Mouse (Mus musculus) neural tube, embryonic 15.5 days (tissue): ENCODE data around the gene Ppat. TPM values are rescaled to one million over a fixed set of nuclear protein-coding genes. Genes with fewer than 3 reads are reported as not detected.

Source experiments
- ATAC-seq: fragments of 200-750 bp; cut with Nextera tagmentation; 2 replicates; pipeline ENCODE4 v1.8.0; 2017; ENCODE audit warnings: mild to moderate bottlenecking, moderate TSS enrichment, moderate library complexity; ENCODE audit not compliant: low FRiP score
- H3K27ac ChIP-seq: fragments of 300-500 bp; sonication (generic); replicated peaks from 2 replicates; pipeline ENCODE4 v1.5.1; 2015; ENCODE audit warnings: mild to moderate bottlenecking, inconsistent platforms
- H3K27me3 ChIP-seq: fragments of 300-500 bp; sonication (generic); replicated peaks from 2 replicates; pipeline ENCODE4 v1.6.1; 2015; ENCODE audit warnings: inconsistent platforms
- H3K36me3 ChIP-seq: fragments of 300-500 bp; sonication (generic); 2 replicates; pipeline ENCODE4 v1.6.1; 2015; ENCODE audit warnings: inconsistent platforms
- H3K4me1 ChIP-seq: fragments of 300-500 bp; sonication (generic); 2 replicates; pipeline ENCODE4 v1.6.1; 2015; ENCODE audit warnings: inconsistent platforms
- H3K4me2 ChIP-seq: fragments of 300-500 bp; sonication (generic); 2 replicates; pipeline ENCODE4 v1.6.1; 2015; ENCODE audit warnings: inconsistent platforms, mild to moderate bottlenecking, moderate library complexity
- H3K4me3 ChIP-seq: fragments of 300-500 bp; sonication (generic); replicated peaks from 2 replicates; pipeline ENCODE4 v1.5.1; 2015; ENCODE audit warnings: mild to moderate bottlenecking, inconsistent platforms
- H3K9ac ChIP-seq: fragments of 300-500 bp; sonication (generic); replicated peaks from 2 replicates; pipeline ENCODE4 v1.6.1; 2015; ENCODE audit warnings: mild to moderate bottlenecking, inconsistent platforms
- H3K9me3 ChIP-seq: fragments of 300-500 bp; sonication (generic); replicated peaks from 2 replicates; pipeline ENCODE4 v1.6.1; 2016; ENCODE audit warnings: inconsistent platforms
- WGBS: fragments of 180-500 bp; shearing (Covaris S2); methylation state at CpG from one replicate; pipeline ENCODE4 v1.1.7; 2015; ENCODE audit warnings: mixed read lengths; 5-methylcytosine and 5-hydroxymethylcytosine counted together
- polyA plus RNA-seq: library from polyadenylated mRNA; unstranded; fragments of >200 nt; fragmentation: Nextera tagmentation; extraction: Ambion mirVana; gene quantifications from 2 replicates; pipeline ENCODE4 v1.2.1, GENCODE M21; 2015

The Ppat gene
- polyA plus RNA-seq, 1 experiment from 2014 or later: 10.6 TPM

DNA sequence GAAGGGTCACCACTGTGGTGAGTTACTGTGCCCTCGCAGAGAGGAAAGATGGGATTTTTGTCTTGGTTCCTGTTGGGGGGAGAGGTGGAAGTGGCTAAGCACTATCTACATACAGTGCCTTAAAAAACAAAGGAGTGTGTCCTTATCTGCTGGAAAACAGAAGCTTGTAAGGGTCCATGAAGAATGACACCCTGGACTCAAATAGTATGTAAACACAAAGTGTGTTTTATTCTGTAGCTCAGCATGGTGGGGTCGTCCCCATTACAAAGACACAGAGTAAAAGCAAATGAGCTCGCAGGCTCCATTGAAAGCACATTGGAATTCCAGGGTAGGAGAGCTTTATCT lies 45.3 kb downstream of the Ppat start:
- Histone ChIP-seq H3K9me3 (no peaks in the 10 kb centered on the region), H3K4me1 (peaks cover 17% of the 10 kb centered on the region), H3K9ac (peak overlapping the region; percentile 78), H3K4me2 (peak overlapping the region; percentile 86), H3K27ac (peak overlapping the region; percentile 92), H3K4me3 (peak overlapping the region; percentile 78), H3K36me3 (0 out of 2 replicates have a peak, but pooled peaks cover 2% of the 10 kb centered on the region), H3K27me3 (no peaks in the 10 kb centered on the region)
- WGBS: 32% methylated on average over 3 of the region's 3 CpGs
- no peak for ATAC-seq

DNA sequence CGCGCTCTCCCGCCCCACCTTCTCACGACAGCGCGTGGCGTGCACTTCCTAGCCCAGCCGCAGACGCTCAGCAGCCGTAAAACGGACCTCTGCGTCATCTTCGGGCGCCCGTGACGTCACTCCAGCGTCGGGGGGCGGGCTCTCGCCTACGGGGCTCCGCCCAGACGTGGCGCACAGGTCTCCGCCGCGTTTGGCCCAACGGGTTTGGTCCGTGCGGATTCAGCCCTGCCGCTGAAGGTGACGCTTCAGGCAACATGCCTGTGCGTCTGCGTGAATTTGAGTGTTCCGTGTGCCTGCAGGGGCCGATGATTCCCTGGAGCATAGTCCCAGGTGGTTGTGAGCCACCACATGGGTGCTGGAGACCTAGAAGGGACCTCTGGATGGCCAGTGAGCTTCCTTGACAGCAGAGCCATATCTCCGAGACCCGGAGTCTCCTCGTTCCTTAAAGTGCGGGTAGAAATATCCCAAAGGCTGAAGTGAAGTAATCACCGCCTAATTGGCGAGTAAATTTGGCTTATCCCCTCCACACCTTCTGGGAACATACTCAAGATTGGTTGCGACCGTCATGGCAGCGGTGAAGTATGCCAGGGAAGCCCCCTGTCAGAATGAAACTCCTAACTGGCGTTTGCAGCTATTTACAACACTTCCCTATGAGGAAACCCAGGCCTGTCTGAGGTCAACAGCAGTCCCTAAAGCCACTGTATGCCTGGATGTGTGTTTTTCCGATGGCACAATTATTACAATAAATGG lies 45.8 kb downstream of the Ppat start, which contains the start of gene Aasdh:
TSS of gene Aasdh (minus strand) at position 110 of the 750 bp plus-strand sequence.
- WGBS: under 1% methylated on average over 47 of the region's 47 CpGs
- Histone ChIP-seq H3K27ac (peak within 1 kb of the TSS; percentile 92), H3K9ac (peak within 1 kb of the TSS; percentile 78), H3K4me2 (peak within 1 kb of the TSS; percentile 86), H3K9me3 (no peaks in the 10 kb centered on the region), H3K36me3 (0 out of 2 replicates have a peak, but pooled peaks cover 3% of the 10 kb centered on the region), H3K4me3 (peak within 1 kb of the TSS; percentile 78), H3K4me1 (peaks cover 17% of the 10 kb centered on the region), H3K27me3 (no peaks in the 10 kb centered on the region)
- ATAC-seq: peak; percentile 98

DNA sequence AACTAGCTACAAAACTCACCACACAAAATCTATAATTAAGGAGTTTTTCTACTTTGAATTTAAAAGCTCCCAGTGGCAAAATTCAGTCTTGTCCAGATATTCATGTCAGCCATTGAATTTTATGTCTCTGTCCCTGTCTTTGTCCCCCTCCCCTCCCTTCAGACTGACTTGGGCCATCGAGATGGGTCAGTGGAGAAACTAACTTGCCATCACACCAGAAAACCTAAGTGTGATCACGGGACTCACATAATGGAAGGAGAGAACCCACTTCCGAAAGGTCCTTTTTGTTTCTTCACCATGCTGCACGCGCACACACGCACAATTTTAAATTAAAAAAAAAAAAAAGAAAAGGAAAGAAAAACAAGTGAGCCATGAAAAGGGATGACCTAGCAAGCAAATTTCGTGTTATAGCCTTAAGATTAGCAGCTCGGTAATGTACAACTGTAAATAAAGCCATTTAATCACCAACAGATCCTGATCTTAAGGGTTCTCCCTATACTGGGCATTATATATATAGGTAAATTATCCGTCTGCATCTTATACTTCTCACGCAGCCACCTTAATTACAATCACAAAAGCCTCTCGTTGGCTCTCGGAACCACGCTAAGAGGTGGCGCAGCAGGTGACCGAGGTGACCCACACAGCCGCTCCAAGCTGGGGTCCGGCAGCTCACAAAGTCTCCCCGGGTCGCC lies 46.5 kb downstream of the Ppat start:
- H3K4me2 ChIP-seq: peak overlapping the region; percentile 86
- under 1% methylated on average over 19 of the region's 19 CpGs for whole genome bisulfite sequencing
- H3K36me3 ChIP-seq: 0 out of 2 replicates have a peak, but pooled peaks cover 3% of the 10 kb centered on the region
- ATAC-seq: peak; percentile 70
- H3K9me3 ChIP-seq: no peaks in the 10 kb centered on the region
- H3K27me3 ChIP-seq: no peaks in the 10 kb centered on the region
- peak overlapping the region; percentile 78 for H3K4me3 ChIP-seq
- H3K9ac ChIP-seq: peak overlapping the region; percentile 78
- peaks cover 17% of the 10 kb centered on the region for H3K4me1 ChIP-seq
- peak overlapping the region; percentile 92 for H3K27ac ChIP-seq

DNA sequence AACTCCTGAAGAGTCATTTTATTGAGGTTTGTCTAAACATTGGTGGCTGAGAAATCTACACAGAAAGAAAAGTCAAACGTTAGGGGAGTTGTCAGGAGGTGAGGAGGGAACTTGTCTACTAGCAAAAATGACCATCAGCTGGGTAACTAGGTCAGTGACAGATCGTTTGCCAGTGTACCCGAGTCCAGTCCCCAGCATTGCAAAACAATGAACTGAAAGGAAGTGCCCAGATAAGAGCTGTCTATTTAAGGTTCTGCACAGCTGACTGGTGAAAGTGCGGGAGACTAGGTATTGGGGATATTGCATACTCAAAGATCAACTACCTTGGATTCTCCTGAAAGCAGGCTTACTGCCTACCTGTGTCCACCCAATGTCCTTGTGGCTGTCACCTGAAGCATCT lies 49.2 kb downstream of the Ppat start:
- Histone ChIP-seq H3K9ac (no peak overlapping the region), H3K36me3 (peaks cover 8% of the 10 kb centered on the region; the same call in 1 of the 2 replicates), H3K4me2 (no peak overlapping the region), H3K4me1 (peaks cover 17% of the 10 kb centered on the region), H3K4me3 (no peak overlapping the region), H3K9me3 (no peaks in the 10 kb centered on the region), H3K27ac (no peak overlapping the region), H3K27me3 (no peaks in the 10 kb centered on the region)
- no peak for ATAC-seq
- 83% methylated on average over 4 of the region's 4 CpGs for WGBS

DNA sequence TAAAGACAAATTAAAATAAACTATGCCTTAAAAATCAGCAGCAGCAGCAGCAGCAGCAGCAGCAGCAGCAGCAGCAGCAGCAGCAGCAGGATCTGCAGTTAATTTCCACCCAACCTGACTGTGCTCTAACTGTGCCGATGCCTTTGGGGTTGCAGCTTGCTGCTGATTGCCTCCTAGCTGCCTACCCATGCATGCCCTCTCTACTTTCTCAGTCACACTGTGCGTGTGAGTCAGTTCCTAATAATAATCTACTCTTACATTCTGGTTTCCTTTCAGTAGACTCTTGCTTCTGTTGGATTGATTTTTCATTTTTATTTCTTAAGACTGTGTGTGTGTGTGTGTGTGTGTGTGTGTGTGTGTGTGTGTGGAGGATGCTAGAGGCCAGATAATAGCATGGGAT lies 58.3 kb downstream of the Ppat start:
- Histone ChIP-seq H3K9me3 (no peaks in the 10 kb centered on the region), H3K9ac (no peak overlapping the region), H3K4me1 (no peaks in the 10 kb centered on the region), H3K36me3 (peaks cover 50% of the 10 kb centered on the region), H3K4me2 (no peak overlapping the region), H3K27me3 (no peaks in the 10 kb centered on the region), H3K27ac (no peak overlapping the region), H3K4me3 (no peak overlapping the region)
- WGBS: 91% methylated on average over 2 of the region's 2 CpGs
- ATAC-seq: no peak

DNA sequence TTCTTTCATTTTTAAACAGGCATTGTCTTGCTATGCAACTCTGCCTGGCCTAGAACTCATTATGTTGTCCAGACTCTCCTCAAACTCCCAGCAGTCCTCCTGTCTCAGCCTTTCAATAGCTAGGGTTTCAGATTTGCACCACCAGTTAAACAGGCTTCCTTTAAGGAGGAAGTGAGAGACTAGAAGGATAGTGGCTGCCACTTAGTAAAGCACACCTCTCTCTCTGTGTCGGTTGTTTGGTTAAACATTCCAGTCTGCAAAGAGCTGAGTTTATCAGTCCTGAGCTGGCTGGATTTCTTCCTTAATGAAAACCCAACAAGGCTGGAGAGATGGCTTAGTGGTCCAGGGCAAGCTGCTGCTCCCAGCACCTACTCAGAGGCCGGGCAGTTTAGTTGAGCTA lies 58.8 kb downstream of the Ppat start:
- WGBS: 92% methylated on average over 2 of the region's 2 CpGs
- ATAC-seq: no peak
- H3K4me3 ChIP-seq: no peak overlapping the region
- no peaks in the 10 kb centered on the region for H3K9me3 ChIP-seq
- H3K9ac ChIP-seq: no peak overlapping the region
- peaks cover 50% of the 10 kb centered on the region for H3K36me3 ChIP-seq
- H3K4me2 ChIP-seq: no peak overlapping the region
- H3K4me1 ChIP-seq: no peaks in the 10 kb centered on the region
- H3K27me3 ChIP-seq: no peaks in the 10 kb centered on the region
- H3K27ac ChIP-seq: no peak overlapping the region

DNA sequence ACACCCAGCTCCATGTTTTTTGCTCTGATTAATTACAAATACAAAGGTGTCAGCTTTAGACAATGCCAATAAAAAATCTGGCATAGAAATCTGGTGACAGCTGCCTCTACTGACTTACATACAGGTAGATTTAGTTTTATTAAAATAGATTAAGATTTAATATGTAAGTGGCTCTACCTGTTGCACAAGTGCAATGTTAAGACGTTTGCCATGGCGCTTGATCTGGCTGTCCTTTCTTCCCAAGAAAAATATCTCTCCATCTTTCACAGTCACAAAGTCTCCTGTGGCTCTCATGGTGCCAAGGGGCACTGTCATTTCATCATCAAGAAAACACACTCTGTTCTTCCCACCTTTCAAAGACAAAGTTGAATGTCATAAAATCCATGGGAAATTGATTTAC lies 64.4 kb downstream of the Ppat start:
- Histone ChIP-seq H3K27ac (no peak overlapping the region), H3K9ac (no peak overlapping the region), H3K4me3 (no peak overlapping the region), H3K27me3 (no peaks in the 10 kb centered on the region), H3K4me1 (no peaks in the 10 kb centered on the region), H3K4me2 (no peak overlapping the region), H3K9me3 (no peaks in the 10 kb centered on the region), H3K36me3 (peaks cover 57% of the 10 kb centered on the region)
- 96% methylated on average over 2 of the region's 2 CpGs for WGBS
- ATAC-seq: no peak

DNA sequence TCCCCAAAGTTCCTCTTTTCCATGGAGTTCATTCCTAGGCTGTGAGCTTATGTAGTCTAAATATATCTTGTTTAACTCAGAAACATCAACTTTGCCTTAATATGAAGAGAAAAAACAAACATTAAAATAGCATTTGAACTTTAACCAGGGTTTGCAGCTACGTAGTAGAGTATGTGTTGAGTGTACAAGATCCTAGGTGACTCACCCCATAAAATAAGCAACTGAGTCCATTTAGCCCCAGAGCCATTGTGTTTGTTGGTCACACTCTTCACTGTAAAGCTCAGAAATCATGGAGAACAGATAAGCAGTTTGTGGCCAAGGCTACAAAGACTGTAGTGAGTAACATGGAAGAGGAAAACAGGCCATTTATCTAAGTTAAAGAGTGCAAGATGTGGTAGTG lies 67.3 kb downstream of the Ppat start:
- no peak for ATAC-seq
- H3K27me3 ChIP-seq: no peaks in the 10 kb centered on the region

DNA sequence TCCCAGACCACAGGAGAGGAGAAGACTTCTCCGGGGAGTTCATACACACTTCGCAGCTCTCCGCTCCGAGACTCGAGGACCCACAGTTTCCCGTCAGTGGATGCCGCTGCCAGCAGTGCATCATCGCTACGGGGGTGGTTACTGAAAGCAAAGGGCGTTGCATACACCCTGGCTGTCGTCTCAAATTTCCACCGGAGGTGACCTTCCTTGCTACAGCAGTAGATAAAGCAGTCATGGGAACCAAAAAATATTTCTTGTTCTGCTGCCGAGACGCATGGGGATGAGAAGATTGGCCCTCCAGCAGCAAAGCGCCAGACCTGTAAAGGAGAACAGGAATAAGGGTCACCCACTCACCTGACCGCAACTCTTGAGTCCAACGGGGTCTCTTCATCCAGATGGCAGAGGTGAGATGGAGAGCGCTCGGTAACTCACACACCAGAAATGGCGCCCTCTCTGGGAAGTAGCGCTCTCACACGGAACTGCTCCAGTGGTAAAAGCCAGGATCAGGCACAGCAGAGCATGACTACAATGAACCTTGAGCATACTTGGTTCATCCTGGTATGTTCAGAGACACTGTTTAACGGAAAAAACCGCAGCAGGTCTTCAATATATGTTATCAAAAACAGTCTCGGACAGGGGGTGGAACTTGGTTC lies 75.1 kb downstream of the Ppat start:
- H3K9ac ChIP-seq: no peak overlapping the region
- peaks cover 39% of the 10 kb centered on the region for H3K36me3 ChIP-seq
- no peak overlapping the region for H3K4me3 ChIP-seq
- H3K4me1 ChIP-seq: no peaks in the 10 kb centered on the region
- H3K4me2 ChIP-seq: no peak overlapping the region
- 92% methylated on average over 25 of the region's 25 CpGs for WGBS
- no peaks in the 10 kb centered on the region for H3K27me3 ChIP-seq
- no peaks in the 10 kb centered on the region for H3K9me3 ChIP-seq
- H3K27ac ChIP-seq: no peak overlapping the region
- no peak for ATAC-seq

More for the DNA sequence above, 67.3 kb downstream of the Ppat start:
- Histone ChIP-seq H3K4me1 (no peaks in the 10 kb centered on the region), H3K27ac (no peak overlapping the region), H3K4me3 (no peak overlapping the region), H3K9ac (no peak overlapping the region), H3K4me2 (no peak overlapping the region), H3K9me3 (no peaks in the 10 kb centered on the region), H3K36me3 (peaks cover 39% of the 10 kb centered on the region)
- WGBS: 95% methylated on average over 1 of the region's 1 CpGs

DNA sequence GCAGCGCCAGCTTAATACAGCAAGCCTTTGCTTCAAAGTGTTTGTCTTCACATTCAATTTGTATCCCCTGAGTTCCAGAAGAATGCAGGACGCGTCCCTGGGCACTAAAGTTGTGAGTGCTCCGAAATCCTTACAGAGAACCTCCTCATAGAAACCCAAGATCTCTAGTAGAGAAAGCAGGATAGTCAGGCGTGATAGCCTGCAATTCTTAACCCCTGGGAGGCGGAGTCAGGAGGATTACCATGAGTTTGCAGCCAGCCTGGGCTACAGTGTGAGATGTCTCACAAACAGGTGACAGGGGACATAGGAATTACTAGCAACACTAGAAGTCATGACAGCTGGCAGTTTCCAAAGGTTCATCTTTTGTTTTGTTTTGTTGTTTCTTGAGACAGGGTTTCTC lies 81.8 kb downstream of the Ppat start:
- Histone ChIP-seq H3K4me3 (peak overlapping the region; percentile 25; the same call in 1 of the 2 replicates), H3K27ac (no peak overlapping the region), H3K9me3 (no peaks in the 10 kb centered on the region), H3K4me1 (peaks cover 4% of the 10 kb centered on the region; the same call in 1 of the 2 replicates), H3K4me2 (peak overlapping the region; percentile 53), H3K36me3 (peaks cover 56% of the 10 kb centered on the region), H3K27me3 (no peaks in the 10 kb centered on the region), H3K9ac (no peak overlapping the region)
- ATAC-seq: no peak
- 63% methylated on average over 6 of the region's 6 CpGs for WGBS

DNA sequence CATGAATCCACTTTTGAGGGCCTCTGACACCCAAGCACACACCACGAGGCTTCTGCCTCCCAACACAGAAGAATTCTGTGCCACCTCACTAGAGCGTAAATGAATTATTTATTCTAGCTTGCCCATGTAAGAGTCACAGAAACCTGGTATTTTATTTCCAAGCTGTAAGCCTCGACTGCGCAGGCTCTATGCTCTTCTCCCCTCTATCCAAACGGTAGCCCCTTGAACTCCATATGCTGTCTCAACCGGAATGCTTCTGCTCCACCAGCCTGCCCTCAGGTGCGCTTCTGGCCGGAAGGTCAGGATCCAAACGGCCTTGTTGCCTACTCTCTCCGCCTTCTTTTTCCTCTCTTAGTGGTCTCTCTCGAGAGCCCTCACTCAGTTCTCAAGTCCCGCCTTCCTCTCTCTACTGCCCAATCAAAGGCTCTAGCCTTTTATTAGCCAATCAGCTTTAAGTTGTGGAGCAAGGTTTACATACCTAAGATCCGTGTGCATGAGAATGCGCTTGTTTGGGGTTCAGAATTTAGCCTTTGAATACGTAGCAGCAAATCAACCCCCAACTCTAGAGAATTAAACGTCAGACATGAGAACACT lies 82.6 kb downstream of the Ppat start:
- ATAC-seq: peak; percentile 86
- H3K4me1 ChIP-seq: peaks cover 4% of the 10 kb centered on the region; the same call in 1 of the 2 replicates
- H3K27me3 ChIP-seq: no peaks in the 10 kb centered on the region
- peaks cover 51% of the 10 kb centered on the region for H3K36me3 ChIP-seq
- H3K27ac ChIP-seq: no peak overlapping the region
- WGBS: 29% methylated on average over 16 of the region's 16 CpGs
- peak overlapping the region; percentile 53 for H3K4me2 ChIP-seq
- H3K9me3 ChIP-seq: no peaks in the 10 kb centered on the region
- peak overlapping the region; percentile 25 for H3K4me3 ChIP-seq
- H3K9ac ChIP-seq: no peak overlapping the region
